Mouse (Mus musculus) right cerebral cortex, postnatal 36 days (tissue): ENCODE data around the gene Galnt6.

Experiments used
- DNase-seq, 2 experiments: peaks; one replicate each; pipeline ENCODE4 v3.0.0; 2022; ENCODE audit warnings: low spot score in 2 of 2, mixed read lengths in 1 of 2

Galnt6 gene

GRCm38 (mm10) chr15:100721445-100721844 lies 7.7 kb downstream of the Galnt6 start:
- DNase-seq, result no peak

DNA sequence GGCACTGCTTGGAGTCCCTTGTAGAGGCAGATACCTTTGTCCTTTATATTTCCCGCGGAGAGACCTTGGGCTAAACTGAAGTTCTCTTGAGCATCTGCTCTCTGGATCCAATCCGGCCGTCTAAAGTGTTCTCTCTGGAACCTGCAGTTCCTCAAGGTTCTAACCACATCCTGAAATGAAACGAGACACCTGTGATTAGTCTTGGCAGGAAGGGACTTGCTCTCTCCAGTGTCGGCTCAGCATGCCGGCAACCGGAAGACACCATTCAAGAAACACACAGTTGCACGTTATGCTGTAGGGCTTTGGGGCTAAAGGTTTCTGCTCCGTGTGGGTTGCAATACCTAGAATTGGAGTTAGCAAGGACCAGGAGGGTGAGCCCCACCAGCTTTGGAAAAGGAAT lies 9.1 kb downstream of the Galnt6 start:
- no peak for DNase-seq

GRCm38 (mm10) chr15:100719217-100719616 lies 10.0 kb downstream of the Galnt6 start:
- no peak for DNase-seq

DNA sequence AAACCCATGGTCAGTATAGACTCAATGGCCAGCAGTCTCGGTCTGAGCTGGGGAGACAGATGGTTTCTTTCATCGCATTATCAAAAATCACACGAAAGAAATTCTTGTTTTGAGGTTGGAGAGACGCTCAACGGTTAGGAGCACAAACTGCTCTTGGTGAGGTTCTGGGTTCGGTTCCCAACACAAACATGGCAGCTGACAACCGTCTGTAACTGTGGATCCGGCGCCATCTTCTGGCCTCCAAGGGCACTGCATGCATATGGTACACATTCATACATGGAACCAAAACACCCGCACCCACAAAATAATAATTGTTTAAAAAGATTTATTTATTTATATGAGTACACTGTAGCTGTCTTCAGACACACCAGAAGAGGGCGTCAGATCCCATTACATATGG lies 10.6 kb downstream of the Galnt6 start:
- DNase-seq, result no peak

DNA sequence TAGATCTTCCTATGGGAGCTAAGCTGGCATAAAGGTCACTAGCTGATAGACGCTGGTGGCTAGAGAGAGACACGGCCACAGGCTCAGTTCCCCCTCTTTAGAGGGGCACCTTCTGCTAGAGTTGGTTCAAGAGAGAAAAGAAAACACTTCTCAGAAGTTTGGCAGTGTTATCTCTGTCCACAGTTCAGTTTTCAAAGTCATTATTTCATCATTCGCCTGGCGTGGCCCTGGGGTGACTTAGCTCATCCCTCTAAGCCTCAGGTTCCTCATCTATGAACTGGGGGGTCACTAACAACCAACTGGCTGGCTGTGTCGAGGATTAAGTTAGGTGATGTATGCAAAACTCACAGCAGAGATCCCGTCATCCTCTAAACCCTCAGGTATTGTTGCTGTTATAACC lies 11.2 kb downstream of the Galnt6 start:
- no peak for DNase-seq

- DNase-seq, result no peak
Measured at GRCm38 (mm10) chr15:100715399-100715993, 13.7 kb downstream of the Galnt6 start.

DNA sequence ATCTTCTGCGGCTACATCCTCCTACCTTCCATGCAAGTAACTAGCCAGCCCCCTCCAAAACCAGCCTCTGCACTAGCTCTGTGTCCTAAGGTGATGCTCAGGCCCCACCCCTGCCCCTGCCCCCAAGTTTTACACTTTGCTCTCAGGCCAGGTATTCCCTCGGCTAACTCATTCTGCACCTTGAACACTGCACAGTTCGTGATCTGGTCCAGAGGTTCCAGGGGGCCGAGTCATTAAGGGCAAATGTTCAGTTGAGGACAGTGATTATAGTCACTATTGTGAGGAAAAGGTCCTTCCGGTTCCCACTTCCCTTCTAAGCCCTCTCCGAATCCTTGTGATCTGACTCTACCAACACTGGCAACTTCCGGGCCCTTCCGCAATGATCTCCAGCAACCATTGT lies 14.7 kb downstream of the Galnt6 start:
- DNase-seq, result no peak

DNA sequence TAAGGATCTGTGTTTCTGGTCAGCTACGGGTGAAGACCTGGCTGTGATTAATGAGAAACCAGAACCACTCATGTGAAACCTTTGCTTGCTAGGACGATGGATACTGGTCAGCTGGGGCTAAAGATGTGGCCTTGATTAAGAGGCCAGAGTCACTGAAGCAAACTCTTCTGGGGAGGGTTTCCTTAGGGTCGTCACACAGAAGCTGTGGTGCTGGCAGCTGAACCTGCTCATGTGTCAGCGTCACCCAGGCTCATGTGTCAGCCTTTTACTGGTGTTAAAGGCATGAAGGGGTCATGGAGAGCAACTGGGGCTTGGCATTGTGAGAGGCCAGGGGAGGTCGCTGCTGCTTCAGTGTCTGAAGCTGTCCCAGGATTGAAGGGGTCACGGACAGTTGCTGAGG lies 18.3 kb downstream of the Galnt6 start:
- DNase-seq, result no peak

DNA sequence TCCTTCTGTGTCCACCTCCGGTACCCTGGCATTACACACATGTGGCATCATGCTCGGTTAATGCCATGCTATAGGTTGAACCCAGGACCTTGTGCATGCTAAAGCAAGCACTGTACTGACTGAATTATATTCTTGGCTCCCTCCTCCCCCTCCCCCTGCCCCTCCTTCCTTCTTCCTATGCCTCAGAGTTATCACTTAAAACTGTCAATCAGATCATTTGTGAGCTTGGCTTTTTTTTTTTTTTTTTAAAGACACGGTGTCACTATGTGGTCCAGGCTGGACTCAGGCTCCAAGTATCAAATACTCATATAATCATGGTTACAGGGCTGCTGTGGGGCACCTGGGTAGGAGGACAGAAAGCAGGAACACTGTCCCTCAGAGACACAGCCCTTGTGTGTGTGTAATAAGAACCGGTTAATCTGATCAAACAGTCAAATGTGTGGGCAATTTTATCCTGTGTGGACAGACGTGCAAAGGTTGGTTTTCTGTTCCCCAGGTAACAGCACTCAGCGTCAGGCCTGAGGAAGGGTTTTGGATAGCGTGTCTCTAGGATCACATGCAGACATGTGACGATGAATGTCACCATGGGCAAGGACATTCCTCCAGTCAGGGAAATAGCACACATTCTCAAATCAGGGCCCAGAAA lies 20.6 kb downstream of the Galnt6 start:
- DNase-seq, result no peak

DNA sequence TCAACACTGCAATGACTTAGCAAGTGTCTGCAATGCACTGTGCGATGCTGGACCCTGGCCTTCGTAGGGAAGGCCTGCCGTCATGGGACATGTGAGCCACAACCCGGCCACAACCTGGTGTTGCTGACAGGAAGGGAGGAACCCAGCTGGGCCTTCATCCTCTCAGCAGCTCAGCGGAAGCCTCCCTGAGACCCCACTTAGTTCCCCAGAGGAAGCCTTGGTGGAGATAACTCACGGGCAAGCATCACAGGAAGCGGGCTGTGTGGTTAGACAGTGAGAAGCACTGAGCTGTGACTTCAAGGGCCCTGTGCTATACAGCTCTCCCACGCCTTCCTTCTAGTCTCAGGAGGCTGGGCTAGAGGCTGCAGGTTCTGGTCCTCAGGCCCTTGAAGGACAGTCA lies 22.9 kb downstream of the Galnt6 start:
- no peak for DNase-seq

DNA sequence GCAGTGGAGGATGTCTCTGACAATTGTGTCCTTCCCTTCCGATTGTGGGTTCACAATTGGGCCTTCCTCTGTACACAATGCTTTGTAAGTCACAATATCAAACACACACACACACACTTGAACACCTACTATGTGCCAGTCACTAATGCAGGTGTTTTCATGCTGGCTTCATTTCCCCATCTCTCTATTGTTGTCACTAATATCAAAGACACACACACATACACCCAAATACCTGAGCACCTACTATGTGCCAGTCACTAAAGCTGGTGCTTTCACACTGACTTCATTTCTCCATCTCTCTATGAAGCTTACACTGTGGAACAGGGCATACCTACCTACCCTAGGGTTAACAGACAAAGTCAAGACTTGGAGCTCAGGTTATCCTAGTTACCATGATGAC lies 23.8 kb downstream of the Galnt6 start:
- no peak for DNase-seq

DNA sequence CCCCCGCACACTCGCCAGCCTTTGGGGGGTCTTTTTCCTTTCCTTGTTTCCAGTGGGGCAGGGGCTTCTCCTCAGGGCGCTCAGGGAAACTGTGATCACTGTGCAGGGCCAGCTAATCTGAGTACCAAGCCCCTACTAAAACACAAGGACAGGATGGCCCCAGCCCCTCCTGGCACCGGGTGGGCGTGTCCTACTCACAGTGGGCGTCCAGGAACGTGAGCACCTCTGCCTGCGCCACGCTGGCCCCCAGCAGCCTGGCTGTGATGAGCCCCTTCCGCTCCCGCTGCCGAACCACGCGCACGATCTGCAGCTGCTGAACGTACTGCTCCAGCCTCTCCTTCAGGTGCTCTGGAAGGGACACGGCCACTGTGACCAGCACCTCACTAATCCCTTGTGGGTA lies 25.3 kb downstream of the Galnt6 start:
- no peak for DNase-seq

- DNase-seq, result no peak
Measured at GRCm38 (mm10) chr15:100701856-100702255, 27.3 kb downstream of the Galnt6 start.

DNA sequence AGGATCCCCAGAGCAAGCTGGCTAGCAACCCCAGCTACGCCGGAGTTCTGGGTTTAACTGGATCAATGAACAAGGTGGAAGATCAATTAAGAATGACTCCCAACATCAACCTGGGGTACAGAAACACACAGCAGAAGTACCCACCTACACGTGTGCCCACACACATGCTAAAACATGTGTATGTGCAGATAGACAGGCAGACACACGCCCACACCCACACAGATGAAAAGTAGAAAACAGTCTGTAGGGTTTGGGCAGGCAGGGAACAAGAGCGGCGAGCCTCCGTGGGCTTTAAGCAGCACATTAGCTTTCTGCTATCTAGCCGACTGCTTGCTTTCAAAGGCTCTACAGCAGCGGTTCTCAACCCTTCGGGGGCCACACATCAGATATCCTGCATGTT lies 28.1 kb downstream of the Galnt6 start:
- no peak for DNase-seq

- DNase-seq, result no peak
Measured at GRCm38 (mm10) chr15:100700424-100700823, 28.8 kb downstream of the Galnt6 start.

DNA sequence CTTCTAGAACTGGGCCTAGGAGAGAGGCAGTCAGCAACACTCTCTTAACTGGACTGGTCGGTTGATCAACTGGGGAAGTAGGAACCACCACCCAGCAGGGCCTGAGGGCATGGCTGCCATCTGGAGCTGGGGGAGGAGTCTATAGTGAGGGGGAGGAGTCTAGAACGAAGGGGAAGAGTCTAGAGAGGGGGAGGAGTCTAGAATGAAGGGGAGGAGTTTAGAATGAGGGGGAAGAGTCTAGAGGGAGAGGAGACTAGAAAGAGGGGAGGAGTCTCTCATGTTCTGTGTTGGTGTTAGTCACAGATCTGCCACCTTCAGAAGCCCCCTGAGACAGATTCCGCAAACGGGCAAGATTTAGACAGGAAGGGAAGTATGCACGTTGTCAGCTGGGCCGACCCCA lies 29.8 kb downstream of the Galnt6 start:
- no peak for DNase-seq

- DNase-seq, result no peak
Measured at GRCm38 (mm10) chr15:100698078-100698477, 31.1 kb downstream of the Galnt6 start.

GRCm38 (mm10) chr15:100694406-100694805 lies 34.8 kb downstream of the Galnt6 start:
- no peak for DNase-seq

GRCm38 (mm10) chr15:100691990-100692389 lies 37.2 kb downstream of the Galnt6 start:
- no peak for DNase-seq

GRCm38 (mm10) chr15:100687430-100687971 lies 41.7 kb downstream of the Galnt6 start, which contains the start of gene Cela1:
Cela1 (minus strand) TSS chr15:100687921.
- no peak for DNase-seq

DNA sequence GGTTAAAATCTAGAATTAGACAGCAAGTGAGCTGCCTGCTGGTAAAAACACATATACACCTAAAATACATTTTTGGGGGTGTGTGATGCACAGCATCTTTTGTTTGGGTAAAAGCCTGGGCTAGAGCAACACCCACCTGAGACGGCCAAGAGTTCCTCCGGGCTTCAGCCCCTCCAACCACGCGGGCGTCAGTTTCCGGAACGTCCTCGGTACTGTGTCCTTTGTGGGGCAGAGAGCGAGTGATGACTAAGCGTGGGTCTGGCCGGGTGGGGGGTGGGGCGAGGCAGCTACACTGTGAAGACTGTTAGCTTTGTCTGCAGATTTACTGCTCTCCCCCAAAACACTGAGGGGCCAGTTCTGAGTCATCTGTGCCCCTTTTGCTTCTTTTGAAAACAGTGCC lies 42.2 kb downstream of the Galnt6 start:
- peak; percentile 16 to 26 for DNase-seq

DNA sequence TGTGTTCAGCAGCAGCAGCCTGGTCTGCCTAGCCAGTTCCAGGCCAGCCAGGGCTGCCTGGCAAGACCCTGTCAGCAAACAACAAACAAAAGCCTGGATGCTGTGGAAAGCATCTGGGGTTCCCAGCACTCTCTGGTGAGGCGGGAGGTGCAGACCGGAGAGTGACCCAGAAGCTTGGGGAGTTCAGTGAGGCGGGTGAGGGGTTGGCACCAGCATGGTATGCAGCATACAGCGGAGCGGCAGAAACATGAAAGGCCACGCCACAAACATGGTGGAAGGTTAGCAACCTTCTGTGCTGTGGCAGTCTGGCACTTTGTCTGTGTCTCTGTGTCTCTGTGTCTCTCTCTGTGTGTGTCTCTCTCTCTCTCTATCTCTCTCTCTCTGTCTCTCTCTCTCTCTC lies 42.7 kb downstream of the Galnt6 start:
- no peak for DNase-seq

DNA sequence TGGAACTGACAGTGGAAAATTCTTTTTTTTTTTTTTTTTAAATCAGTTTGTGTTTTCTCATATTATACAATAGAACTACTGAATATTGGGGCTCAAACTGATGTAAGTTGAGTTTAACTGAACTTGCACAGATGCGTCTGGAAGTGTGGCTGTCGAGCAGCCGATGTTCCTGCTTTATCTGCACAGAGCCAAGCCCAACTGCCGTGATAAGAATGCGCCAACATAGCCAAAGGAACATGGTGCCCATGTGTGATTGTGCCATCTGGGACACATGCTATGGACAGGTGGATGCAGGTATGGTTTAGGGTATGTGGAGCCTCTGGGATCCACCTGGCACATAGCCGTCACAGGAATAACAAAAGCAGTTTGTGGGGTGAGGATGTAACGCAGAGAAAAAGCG lies 43.3 kb downstream of the Galnt6 start:
- DNase-seq, result no peak

GRCm38 (mm10) chr15:100685255-100685654 lies 43.9 kb downstream of the Galnt6 start:
- no peak for DNase-seq
